Mouse (Mus musculus) ES-E14 (cell line): ENCODE measurements around the gene Shroom2.

Source experiments
- HCFC1 ChIP-seq: IDR thresholded peaks from 2 replicates; pipeline ENCODE4 v1.6.1; 2012; ENCODE audit warnings: low read length, inconsistent platforms, borderline replicate concordance; ENCODE audit not compliant: insufficient read depth
- MAFK ChIP-seq: IDR thresholded peaks from 2 replicates; pipeline ENCODE4 v1.6.1; 2014; ENCODE audit warnings: mild to moderate bottlenecking, low read depth, low read length, inconsistent platforms; ENCODE audit not compliant: insufficient read depth
- ZC3H11A ChIP-seq: IDR thresholded peaks from 2 replicates; pipeline ENCODE4 v1.6.1; 2012; ENCODE audit warnings: low read depth, mild to moderate bottlenecking, inconsistent platforms, low read length, borderline replicate concordance

- no peak for TF ChIP-seq ZC3H11A
- no peak for TF ChIP-seq MAFK
- no peak for TF ChIP-seq HCFC1
Observed at GRCm38 (mm10) chrX:152735283-152735682, 34.0 kb downstream of the Shroom2 start.
